Mouse (Mus musculus) cerebellum, postnatal 25 days (tissue): ENCODE results near the gene Chrna3.

ENCODE experiments used
- DNase-seq, 2 experiments: peaks; one replicate each; pipeline ENCODE4 v3.0.0; 2021; ENCODE audit warnings: mixed read lengths in 2 of 2

Gene Chrna3

DNA sequence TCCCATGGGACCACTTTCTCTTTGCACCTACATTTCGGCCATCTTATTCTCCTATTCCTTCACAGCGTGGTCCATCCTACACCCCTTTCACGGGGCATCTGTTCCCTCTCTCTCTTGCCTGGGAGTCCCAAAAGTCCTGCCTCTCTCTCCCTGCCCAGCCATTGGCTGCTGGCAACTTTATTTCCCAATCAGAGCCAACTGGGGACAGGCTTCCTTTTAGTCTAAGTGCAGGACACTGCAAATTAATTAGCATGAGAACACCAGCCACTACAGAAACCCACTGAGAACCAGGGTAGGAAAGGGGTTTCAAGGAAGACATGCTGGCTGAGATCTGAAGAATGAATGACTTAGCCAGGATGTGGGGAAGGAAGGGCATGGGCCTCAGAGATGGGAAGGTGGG, 32.0 kb downstream of the Chrna3 start:
- DNase-seq: no peak

DNA sequence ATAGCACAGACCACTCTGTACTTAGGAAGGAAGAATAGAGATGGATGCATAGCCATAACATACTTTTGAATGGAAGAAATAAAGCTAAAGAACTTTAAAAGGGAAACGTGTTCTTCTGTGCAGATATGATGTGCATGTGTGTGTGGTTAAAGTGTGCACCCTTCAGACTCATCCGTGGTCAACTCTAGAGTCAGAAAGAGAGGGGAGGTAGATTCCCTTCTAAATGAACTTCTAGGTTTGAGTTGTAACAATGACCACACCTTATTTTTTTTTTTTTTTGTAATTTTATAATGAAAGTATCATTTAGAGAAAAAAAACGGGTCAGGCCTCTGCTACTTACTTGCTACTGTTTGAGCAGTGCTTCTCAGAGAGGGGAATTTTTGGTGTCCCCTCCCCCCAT, 36.0 kb downstream of the Chrna3 start:
- DNase-seq: no peak

DNA sequence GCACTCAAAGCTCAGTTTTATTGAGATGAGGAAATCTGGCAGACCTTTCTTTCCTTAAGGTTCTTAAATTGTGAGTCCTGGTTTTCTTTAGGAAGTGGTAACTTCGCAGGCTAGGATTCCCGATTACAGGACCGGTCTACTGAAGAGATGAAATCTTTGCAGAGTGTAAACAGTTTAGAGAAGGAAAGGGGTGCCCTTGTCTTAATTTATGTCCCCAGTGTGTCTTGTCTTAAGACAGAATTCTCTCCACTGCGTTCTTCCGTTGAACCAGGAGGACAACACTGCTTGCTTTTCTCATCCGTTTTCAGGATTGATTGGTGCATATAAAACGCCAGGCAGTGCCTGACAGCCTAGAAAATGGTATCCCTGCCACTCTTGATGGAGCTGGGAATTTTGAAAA, 44.0 kb downstream of the Chrna3 start:
- DNase-seq: no peak

DNA sequence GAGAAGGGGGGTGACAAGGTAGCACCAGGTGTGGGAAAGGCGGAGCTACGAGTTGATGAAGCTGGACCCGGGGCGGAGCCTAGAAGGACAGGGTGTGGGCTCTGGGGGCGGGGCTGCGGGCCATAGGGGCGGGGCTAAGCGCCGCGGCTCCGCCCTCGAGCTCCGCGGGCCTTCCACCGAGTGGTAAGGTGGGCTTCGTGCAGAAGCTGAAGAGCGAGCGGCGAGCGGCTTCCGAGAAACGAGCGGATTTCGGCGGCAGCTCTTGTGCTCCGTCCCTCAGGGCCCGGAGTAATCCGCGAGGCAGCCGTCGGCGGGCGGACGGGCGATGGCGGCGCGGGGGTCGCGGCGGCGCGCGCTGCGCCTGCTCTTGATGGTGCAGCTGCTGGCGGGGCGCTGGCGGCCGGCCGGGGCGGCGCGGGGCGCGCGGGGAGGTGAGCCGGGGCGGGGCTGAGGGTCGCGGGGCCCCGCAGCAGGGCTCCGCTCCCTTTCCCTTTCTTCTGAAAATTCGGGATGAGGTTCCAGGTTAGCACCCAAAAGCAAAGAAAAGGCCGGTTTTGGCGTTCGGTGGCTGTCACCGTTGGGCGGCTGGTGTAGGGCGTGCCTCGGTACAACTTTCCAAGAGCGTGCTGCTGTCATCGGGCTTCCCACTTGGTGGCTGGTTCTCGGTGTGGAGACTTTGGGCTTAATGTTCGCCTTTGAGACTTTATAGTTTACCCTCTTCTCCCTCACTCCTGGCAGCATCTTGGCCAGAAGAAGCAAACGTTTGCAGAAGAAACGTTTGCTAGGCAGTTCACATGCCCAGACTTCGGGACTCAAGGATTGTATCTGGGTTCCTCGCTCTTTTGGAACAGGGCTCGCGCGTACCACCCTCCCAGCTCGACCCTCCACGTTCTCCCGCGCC, 44.8 kb downstream of the Chrna3 start:
- peak; percentile 8 to 42 for DNase-seq

DNA sequence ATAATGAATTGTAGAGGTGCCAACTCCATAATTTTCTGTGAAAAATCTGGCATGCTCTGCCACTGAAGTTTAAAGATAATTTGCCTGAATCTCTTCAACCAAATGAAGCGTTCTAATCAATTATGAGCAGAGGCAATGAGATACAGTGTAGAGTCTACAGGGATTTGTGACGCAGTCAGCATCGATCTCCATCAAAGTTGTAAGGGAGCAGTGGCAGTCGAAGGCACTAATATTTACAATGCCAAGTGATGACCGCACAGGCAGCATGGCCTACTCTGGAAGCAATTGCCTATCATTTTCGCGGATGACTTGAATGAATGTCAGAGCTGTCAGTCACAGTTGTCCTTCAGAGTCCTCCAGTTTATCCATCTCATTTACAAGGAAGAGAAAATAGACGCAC, 45.7 kb downstream of the Chrna3 start, which contains the start of gene Chrna5:
TSS of gene Chrna5 (plus strand) at position 207 of the 400 bp plus-strand sequence.
- DNase-seq: no peak

DNA sequence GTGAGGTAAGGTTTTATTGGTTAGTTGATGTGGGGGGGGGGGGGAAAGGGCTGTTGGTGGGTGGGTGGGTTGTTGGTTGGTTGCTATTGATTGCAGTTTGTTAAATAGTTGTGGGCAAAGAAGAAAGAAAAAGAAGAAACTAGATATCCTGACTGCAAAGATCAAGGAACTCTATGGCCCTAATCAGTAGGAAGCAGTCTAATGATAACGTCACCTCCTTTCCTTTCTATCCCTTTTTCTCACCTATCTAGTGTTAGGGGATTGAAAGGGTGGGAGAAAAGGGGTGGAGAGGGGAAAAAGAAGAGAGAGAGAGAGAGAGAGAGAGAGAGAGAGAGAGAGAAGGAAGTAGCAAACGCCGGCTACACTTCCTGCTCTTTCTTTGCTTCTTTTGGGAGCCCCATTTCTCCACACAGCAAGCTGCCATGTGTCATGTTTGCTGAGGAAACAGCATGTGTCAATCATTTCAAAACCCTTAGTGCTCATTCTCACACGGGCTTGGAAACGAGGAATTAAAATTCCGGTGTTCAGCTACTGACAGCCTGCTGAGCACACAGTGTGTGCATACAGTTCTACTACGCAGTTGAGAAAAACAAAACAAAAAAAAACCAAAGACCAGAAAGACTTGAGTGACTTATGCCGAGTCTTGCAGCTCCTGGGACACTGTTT, 56.3 kb downstream of the Chrna3 start:
- DNase-seq: no peak

DNA sequence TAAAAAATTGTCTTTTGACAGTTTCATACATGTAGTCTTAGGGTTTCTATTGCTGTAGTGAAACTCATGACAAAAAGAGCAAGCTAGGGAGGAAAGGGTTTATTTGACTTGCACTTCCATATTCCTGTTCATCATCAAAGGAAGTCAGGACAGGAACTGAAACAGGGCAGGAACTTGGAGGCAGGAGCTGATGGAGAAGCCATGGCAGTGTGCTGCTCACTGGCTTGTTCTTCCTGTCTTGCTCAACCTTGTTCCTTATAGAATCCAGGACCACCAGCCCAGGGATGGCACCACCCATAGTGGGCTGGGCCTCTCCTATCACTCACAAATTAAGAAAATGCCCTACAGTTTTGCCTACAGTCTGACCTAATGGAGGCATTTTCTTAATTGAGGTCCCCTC, 62.7 kb downstream of the Chrna3 start:
- no peak for DNase-seq

DNA sequence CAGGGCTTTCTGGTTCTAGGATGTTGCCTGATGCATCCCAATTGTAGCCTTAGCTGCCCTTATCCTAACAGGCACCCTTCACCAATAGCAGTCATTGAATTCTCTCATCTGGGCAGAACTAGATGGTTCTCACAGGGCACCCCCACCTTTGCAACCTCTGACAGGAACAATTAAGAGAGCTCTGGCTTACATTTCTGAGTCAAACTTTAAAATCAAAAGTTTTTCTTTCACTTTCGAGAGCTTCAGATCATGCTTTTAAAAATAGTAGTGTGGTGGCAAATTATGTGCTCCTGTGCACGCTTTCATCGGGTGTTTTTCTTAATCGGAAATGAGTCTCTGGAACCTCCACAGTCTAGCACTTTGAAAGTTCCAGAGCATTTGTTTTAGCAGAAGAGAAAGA, 65.3 kb downstream of the Chrna3 start:
- no peak for DNase-seq
